Mouse (Mus musculus): ENCODE measurements around the gene Usp35.

The Usp35 gene

DNA sequence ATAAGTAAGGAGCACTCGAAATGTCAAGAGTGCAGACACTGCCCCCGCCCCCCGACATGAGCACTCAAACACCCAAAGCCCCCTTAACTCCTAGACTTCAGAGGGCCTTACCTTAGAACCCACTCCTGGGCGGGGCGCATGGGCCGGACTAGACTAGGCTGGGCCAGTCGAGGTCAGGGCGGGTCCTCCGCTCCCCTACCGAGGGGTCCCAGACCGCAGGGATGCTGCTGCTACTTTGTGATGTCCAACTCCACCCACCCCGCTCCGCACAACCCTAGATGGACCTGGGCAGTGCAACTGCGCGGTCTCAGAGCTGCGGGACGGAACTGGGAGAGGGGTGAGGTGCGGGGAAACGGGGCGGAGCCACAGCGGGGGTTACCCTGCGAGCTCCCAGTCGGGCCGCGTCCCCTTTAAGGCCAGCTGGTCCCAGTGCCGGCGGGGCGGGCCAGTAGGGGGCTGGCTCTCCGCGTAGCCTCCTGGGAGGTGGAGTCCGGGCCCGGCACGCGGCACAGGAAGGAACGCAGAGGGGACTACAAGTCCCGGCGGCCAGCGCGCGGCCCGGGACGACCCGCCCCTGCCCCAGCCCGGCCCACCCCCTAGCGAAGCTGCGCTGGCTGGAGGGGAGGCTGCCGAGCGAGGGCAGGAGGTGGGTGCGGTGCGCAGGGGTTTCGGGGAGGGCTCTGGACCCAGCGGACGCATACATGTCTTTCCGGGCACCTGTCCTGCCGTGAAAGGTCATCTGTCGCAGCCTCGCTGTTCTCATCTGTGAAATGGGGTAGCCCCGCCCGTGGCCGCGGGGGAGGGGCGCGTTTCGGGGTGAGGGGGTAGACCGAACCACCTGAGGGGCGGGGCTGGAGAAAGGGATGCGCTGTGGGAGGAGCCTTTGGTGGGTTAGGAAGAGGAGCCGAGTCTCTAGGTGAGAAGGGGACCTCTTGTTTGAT, at the start of gene Usp35, which contains the start of gene Kctd21:
Gene Usp35 (minus strand): TSS at position 295 of the 941 bp plus-strand sequence.
Gene Kctd21 (plus strand): TSS at position 602 of the 941 bp plus-strand sequence.
- peak; percentile 95 for DNase-seq

DNA sequence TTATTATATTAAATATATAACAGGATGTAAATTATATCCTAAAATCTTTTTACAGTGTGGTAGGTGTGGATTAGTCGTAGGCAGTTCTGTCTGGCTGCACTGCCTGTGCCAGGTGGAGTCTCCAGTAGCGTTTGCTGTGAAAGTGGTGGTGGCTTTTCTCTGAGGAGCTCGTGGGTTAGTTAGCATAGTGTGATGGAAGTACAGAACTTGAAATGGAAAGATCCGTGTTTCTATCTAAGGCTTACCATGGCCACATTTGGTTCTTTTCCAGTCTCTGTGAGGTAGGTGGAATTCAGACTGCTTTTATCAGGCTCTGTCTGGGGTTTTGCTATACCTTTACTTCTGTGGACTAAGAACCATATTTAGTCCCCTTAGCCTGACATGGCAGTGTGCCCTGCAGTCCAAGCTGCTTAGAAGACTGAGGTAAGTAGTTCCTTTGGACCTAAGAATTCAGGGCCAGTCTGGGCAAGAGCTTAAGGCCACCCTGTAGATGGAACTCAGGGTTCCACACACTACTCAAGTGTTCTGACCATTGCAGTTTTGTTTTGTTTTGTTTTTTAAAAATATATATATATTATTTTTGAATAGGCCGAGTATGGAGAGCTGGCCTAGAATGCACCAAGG, 48.8 kb upstream of the Usp35 start:
- DNase-seq: no peak

DNA sequence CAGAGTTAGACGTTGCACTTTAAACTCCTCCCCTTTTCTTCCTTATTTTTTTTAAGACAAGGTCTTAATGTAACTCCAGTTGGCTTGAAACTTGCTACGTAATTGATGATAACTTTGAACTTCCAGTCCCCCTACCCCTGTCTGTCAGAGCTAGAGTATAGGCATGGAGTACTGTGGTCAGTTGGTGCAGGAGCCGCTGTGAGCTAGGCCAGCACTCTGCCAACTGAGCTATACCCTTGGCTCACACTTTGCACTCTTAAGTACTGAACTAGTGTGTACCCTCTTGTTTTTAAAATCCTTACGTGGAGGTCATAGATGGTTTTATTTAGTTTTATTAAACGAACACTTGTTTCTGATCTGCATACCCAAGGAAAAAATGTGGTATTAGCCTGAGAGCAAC, 47.5 kb upstream of the Usp35 start:
- no peak for DNase-seq

DNA sequence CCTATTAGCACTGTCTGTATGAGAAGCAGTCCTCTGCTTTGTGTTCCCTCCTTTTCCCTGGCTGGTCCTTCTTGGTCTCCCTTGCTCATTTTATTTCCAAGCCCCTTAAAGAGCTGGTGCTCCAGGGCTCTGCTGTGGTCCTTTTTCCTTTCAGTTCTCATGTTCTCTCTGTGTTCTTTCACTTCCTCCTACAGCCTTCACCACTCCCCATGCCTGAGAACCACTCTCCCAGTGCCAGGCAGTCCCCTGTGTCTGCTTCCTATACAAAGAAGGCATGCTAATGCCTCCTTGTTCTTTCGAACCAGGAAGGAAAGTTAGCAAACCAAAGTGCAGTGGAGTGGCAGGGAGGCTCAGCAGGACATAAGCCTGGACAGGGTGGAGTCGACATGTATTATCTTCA, 44.1 kb upstream of the Usp35 start:
- DNase-seq: no peak

DNA sequence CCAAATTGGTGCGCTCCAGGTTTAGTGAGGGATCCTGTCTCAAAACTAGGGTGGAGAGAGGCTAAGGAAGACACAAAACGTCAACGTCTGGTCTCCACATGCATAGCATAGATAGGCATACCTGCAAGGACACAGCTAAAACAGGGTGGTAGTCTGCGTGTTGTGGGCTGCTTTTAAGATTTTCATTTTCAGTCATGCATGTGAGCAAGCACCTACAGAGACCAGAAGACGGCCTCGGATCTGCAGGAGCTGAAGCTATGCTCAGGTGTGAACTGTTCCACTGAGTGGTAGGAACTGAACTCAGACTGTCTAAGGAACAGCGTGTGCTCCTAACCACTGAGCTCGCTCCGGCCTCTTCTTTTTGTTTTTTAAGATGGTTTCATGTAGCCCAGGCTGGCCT, 43.3 kb upstream of the Usp35 start:
- no peak for DNase-seq

DNA sequence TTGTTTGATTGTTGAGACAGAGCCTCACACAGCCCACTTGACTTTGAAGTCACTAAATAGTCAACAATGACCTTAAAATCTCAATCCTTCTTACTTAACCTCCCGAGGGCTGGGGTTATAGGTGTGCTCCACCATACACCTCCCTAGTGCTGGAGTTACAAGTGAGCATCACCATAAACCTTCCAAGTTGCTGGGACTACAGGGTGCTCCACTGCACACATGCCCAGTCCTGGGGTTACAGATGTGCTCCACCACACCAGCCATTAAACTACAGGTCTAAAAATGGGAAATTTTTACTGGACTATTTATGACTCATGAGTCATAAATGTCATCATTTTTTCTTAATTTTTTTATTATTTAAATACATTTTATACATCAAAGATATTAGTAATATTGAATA, 34.1 kb upstream of the Usp35 start:
- no peak for DNase-seq

DNA sequence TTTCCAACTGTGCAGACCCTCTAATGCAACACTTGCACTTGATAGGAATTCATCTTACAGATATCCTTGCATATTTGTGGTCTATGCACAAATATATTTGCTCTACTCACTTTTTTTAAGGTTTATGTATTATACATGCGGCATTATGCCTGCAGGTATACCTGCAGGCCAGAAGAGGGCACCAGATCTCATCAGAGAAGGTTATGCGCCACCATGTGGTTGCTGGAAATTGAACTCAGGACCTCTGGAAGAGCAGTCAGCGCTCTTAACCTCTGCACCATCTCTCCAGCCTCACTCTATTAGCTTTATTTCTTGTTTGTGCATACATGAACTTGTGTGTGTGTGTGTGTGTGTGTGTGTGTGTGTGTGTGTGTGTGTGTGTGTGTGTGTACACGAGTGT, 29.6 kb upstream of the Usp35 start:
- peak; percentile 41 for DNase-seq

DNA sequence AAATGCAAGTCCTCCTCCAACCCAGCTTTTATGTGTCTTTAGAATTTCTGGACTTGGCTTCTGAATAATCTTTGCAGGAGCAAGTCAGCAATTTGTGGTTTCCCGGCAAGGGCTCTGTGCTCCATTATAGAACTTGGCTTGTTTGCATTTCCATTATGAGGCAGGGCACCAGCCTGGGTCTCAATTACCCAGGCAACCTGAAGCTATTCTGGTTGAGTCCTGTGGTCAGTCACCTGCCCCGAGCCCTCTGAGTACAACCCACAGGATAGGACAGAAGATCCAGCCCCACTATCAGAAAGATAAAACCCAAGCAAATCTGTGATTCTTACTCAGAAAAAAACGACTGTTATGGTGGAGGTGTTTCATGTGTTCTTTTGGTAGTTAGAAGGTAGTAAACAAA, 29.1 kb upstream of the Usp35 start:
- no peak for DNase-seq

DNA sequence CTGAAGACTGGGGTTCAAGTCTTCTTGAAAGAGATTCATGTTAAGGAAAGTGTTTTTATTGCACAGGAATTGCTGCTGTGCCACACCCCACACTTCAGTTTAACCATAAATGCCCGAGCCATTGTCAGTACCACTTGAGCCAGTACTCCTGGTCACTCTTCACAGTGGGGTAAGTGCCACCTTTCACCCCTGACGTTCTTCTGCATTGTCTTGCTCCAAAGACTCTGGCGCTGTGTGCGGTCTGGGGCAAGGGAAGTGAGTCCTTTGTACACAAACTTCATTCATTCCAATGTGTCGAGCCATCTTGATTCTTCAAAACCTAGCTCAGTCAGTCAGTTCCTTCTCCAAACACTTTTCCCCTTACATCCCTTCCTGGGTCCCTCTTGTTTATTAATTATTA, 28.3 kb upstream of the Usp35 start:
- DNase-seq: no peak

DNA sequence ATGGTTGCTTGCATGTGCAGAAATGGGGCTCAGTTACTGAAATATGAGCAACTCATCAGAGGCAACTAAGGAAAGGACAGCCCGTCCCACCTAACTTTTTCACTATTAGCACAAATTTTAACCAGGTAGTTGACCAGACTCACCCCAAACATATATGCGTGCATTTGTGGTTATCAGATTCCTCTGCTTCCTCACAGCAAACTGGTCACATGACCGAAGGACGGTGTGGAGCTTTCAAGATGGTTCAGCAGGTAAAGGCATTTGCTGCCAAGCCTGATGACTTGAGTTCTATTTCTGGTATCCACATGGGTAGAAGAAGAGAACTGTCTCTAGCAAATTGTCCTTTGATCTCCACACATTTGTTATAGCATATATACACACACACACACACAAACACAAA, 26.5 kb upstream of the Usp35 start:
- no peak for DNase-seq

DNA sequence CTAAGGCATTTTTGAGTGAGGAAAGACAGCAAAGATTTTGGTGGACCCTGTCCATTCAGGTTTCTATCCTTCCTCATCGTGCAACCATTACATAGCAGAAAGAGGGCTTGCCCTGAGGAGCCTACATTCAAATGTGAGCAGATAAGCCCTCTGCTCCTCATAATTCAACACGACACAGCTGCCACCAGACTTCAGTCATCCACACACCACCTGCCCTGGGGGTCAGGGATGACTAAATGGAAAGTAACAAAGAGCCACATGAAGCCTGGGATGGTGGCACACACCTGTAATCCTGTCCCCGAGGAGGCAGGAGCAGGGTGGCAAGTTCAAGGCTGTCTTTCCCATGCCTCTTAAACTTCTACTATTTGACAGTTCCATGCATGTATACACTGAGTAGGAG, 26.0 kb upstream of the Usp35 start:
- DNase-seq: no peak

DNA sequence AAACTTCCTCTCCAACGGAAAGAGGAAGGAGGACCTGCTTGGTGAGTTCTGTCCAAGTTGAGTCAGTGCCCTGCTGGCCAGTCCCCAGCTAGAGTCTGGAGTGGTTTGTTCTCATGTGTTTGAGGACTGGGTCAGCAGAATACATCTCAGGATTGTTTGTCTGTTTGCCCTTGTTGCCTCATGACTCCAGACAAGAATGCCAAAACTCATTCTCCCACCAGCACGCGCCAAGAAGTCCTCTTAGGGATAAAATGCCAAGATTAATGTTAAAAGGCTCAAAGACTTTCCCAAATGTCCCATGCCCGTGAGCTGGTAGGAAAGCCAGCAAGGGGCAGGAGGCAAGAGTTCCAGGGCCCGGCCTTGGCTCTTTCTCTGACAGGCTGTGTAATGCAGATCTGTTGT, 25.1 kb upstream of the Usp35 start:
- DNase-seq: no peak

DNA sequence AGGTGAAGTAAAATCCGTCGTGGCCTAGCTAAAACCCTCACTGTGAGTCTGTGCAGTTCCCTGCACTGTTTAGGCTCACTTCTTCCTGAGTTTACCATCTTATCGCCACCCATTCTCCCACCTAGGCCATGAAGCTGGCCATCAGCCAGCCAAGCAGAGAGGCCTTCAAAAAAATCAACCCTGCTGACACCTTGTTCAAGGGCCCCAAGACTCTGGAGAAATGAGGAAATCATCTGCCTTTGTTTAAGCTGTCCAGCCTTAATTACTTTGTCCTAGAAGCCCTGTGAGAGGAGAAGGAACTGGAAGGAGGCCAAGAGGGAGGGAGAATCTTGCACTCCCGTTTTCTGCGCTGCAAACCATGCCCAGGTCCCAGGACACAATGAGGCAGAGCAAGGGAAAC, 24.4 kb upstream of the Usp35 start:
- DNase-seq: no peak

DNA sequence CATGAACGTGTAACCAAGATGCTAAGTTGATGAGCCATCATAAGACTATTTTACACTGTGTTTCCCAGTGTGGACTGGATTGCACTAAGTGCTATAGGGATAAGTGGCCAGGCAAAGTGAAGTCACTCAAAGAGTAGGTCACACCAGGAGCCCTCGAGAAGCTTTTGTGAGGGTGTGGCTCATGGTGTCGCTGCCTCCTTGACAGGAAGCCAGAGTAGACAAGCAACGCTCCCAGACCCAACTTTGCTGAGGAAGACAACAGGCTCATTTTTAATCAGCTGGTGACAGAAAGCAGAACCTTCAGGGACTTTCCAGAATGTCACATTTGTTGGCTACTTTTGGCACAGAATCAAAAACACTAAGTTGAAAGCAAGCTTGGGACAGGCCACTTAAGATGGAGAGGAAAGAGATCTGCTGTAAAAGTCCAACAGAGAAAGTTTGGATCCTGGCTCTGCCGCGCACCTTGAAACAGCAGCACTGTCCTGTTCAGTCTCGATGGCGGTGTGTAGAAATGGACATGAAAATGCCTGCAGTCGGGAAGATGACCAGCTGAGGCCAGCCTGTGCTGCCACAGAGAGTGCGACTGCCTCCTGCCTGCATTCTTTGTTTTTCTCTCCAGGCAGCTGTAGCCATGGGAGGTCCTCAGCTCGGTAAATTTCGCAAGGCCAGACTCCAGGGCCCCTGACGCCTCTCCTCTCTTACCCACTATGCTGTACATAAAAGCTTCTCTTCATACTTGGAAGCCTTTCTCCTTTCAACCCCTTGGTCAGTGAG, 23.4 kb upstream of the Usp35 start:
- no peak for DNase-seq

DNA sequence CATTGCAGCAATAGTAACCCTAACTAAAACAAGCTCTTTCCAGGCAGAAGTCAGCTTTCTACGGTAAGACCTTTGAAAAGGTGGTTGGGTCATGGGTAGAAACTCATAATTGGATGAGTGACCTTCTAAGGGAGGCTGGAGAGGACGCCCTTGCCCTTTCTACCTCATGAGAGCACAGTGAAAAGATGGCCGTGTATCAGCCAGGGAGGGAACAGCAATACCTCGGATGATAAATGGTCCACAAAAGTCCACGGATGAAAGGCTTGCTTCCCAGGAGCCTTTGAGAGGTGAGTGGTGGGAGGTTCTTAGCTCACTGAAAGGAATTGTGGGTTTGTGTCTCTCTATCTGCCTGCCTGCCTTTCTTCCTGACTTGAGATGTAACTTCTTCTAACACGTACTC, 21.5 kb upstream of the Usp35 start:
- DNase-seq: no peak

DNA sequence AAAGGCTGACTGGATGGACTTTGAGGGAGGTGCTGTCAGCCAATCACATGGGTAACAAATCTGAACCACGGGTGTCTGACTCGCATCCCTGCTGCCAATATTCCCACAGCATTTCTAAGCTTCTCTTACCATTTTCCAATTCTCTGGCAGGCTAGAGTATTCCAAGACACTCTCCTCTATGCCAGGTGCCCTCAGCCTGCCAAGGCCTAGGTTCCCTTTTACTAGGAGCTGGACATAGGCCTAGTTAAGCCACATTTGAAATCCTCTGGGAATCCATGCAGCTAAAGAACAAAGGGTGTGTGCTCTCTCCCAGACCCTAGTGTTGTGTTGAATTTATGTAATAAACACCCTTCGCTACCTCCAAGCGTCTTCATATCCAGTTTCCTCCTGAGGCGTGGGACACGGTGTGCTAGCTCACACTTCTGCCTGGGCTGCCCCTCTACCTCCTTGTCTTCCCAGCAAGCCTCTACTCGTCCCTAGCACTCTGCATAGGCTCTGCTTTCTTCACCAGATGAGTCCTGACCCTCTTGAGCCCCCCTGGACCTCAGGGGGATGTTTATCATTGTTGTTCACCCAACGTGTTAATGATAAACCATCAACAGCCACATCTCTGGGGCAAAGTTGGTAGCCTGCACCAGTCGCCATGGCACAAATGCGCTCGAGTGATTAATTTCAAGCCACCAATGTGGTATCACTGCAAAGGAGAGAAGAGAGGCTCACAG, 20.1 kb upstream of the Usp35 start:
- DNase-seq: no peak

DNA sequence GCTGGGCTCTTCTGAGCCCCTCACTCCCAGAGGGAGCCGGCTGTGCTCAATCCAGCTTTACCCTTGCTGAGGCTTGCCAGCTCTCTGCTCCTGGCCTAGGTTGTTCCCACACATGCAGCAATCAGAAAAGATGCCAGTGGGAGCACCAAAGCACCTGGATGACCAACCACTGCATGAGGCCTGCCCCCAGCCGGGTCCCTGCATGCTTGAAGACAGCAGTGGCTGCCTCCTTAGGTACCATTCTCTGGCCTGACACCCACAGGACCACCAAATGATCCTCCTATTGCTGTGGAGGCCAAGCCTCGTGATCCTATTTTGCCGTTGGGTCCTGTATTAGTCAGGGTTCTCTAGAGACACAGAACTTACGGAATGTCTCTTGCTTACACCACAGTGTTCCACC, 19.1 kb upstream of the Usp35 start:
- DNase-seq: no peak

DNA sequence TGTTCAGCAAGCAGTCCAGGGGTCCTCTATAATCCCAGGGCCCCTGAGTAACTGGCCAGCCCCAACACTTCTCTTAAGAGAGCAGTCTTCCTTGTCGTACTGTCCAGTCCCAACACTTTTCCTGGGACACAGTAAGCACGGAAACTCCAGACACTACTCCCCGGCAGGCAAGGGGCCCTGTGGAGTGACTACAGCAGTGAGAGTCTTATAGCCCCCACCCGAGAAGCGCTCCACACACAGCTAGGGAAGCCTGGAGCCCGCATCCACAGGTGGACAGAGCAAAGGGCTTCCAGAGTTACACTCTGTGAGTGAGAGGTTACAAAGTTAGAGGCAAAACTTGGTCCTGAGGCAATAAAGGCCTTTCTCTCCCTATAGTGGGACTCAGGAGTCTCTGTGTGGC, 17.6 kb upstream of the Usp35 start:
- no peak for DNase-seq

DNA sequence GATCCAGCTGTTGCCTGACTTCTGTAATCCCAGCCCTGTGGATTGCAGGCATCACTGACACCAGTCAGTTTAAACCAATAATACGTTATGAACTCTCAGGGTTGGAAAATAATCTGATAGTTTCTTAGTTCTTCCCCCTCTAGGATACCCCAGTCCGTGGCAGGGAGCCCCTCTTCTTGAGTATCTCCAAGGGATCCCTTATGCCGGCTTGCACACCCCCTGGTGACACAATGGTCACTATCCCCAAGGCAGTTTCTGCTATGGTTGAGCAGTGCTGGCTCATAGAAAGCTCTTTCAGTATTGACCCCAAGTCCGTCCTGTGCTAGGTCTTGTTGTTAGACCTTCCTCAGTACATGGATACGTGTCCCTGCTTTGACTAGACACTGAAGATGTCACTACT, 17.0 kb upstream of the Usp35 start:
- DNase-seq: no peak

DNA sequence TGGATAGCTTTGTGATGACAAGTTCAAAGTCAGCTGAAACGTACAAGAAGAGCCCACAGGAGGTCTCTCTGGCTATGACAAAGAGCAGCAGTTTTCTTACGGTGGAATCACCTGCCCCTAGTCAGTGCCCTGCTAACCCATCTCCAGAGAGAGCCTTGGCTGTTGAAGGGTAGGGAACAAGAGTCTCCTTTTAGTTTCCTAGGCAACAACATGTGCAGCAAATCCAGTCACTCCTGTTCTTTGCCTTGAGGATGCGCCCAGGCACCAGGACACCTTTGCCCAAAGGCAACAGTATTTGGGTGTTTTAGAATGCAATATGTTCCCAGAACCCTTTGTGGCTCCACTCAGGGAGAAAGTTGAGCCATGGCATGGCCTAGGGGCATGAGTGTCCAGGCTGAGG, 16.5 kb upstream of the Usp35 start:
- no peak for DNase-seq

DNA sequence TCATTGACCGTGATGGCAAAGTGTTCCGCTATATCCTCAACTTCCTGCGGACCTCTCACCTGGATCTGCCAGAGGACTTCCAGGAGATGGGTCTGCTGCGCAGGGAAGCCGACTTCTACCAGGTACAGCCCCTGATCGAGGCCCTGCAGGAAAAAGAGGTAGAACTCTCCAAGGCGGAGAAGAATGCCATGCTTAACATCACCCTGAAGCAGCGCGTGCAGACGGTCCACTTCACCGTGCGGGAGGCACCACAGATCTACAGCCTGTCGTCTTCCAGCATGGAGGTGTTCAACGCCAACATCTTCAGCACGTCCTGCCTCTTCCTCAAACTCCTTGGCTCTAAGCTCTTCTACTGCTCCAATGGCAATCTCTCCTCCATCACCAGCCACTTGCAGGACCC, 15.6 kb upstream of the Usp35 start:
- no peak for DNase-seq

DNA sequence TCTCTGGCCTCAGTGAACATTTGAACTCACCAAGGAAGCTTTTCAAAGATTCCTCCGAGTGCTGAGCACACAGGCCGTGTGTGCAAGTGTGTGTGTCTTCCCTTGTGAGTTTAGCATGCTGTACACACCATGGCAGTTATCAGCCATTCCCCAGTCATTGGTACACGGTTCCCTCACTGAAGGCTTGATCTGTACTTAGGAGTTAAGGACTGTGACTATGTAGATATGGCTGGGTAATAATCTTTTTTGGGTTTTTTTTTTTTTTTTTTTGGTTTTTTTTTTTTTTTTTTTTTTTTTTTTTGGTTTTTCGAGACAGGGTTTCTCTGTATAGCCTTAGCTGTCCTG, 15.0 kb upstream of the Usp35 start:
- DNase-seq: no peak

Measured in right cerebral cortex, postnatal 4 days (tissue).